Mouse (Mus musculus) kidney, adult 2 months (tissue): ENCODE results near the gene Fut8. TPM values are rescaled to one million over a fixed set of nuclear protein-coding genes. Genes with fewer than 3 reads are reported as not detected.

Source experiments
- DNase-seq: peaks from one replicate; pipeline ENCODE4 v3.0.0; 2021
- H3K27ac ChIP-seq: fragments of 200-500 bp; 2 replicates; pipeline ENCODE4 v1.5.1; 2012; ENCODE audit warnings: low read depth, low read length, control low read depth, inconsistent platforms; ENCODE audit not compliant: insufficient read depth
- H3K27me3 ChIP-seq: fragments of 200-500 bp; replicated peaks from 2 replicates; pipeline ENCODE4 v1.6.1; 2012; ENCODE audit warnings: mild to moderate bottlenecking, moderate library complexity, low read length, inconsistent platforms; ENCODE audit not compliant: control insufficient read depth, insufficient read depth
- H3K36me3 ChIP-seq: fragments of 200-500 bp; 2 replicates; pipeline ENCODE4 v1.6.1; 2012; ENCODE audit warnings: mild to moderate bottlenecking, moderate library complexity, low read length, inconsistent platforms; ENCODE audit not compliant: control insufficient read depth, insufficient read depth
- H3K4me1 ChIP-seq: fragments of 200-500 bp; 2 replicates; pipeline ENCODE4 v1.6.1; 2011; ENCODE audit warnings: low read length; ENCODE audit not compliant: control insufficient read depth, insufficient read depth
- H3K4me3 ChIP-seq: fragments of 200-500 bp; 2 replicates; pipeline ENCODE4 v1.5.1; 2011; ENCODE audit warnings: mild to moderate bottlenecking, low read depth, low read length, control low read depth; ENCODE audit not compliant: insufficient read depth
- CTCF ChIP-seq: fragments of 200-500 bp; conservative IDR thresholded peaks from 2 replicates; pipeline ENCODE4 v1.5.1; 2011; ENCODE audit warnings: low read depth, mild to moderate bottlenecking, control low read depth, low read length, moderate library complexity, mixed read lengths; ENCODE audit not compliant: insufficient read depth, insufficient read length
- POLR2A ChIP-seq: fragments of 200-500 bp; IDR thresholded peaks from one replicate; pipeline ENCODE4 v1.6.1; 2011; ENCODE audit warnings: low read depth, low read length, control low read depth
- WGBS: fragments of 180-500 bp; shearing (Covaris S2); methylation state at CpG from one replicate; pipeline ENCODE4 v1.1.7; 2018; 5-methylcytosine and 5-hydroxymethylcytosine counted together
- polyA plus RNA-seq: library from polyadenylated mRNA; depleted of rRNA; stranded (reverse); fragments of >200 nt; gene quantifications from 2 replicates; pipeline ENCODE4 v1.2.3, GENCODE M21; 2012

Fut8 gene
- polyA plus RNA-seq, 1 experiment, result 21.3 TPM

DNA sequence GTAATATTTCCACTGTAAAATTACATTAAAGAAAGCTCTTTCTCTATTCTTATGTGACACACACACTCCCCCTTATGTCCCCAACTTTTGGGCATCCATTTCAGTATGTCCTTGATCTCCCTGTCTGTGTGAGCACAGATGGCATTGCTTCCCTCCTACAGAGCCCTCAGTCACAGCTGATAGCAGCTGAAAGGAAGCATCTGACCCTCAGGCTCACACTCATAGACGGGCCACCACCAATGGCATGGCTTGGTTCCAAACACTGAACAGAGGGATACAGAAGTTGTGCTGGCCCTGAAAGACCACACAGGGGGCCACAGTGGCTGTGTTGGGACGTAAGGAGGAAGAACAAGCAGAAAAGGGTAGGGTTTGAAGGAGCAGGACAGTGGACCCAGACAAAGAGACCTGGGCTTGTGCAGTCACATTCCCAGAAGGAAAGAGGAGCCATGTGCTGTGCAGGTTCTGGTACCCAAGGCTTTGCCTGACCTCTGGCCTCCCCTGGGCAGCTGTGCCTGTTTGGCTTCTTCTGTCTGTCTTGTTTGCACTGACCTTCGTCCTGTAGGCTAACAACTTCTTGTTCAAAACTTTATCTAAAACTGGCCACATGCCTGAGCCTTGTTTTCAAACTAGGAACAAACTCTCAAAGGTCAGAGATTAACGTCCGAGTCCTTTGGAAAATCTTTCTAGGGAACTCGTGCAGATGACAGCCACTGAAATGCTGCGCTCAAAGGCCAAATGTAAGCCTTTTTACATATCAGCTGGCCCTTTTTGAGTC, 263.7 kb downstream of the Fut8 start:
- TF ChIP-seq POLR2A, result no peak
- no peak for TF ChIP-seq CTCF
- 31% methylated on average over 7 of the region's 7 CpGs for WGBS
- Histone ChIP-seq H3K4me3 (no peak overlapping the region), H3K27ac (peak overlapping the region; percentile 15; the same call in 1 of the 2 replicates), H3K4me1 (peaks cover 9% of the 10 kb centered on the region; the same call in 1 of the 2 replicates), H3K27me3 (no peaks in the 10 kb centered on the region), H3K36me3 (no peaks in the 10 kb centered on the region)
- peak; percentile 92 for DNase-seq

DNA sequence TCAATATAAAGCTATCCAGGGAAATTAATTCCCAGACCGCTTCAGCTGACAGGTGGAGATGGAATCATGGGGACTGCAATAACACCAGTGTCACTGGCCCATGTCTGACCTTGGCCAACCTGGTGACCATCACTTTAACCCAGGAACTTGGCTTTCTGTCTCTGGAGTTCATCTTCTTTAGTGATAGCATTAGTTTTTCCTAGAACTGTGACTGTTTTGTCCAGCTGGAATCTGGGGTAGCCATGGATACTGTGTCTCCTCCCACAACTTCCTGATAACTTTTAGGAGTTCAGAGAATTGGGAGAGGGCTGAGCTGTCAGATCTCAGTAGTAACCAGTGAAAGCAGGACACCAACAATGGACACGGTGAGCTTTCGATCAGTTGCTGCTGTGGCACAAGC, 264.3 kb downstream of the Fut8 start:
- DNase-seq, result no peak

DNA sequence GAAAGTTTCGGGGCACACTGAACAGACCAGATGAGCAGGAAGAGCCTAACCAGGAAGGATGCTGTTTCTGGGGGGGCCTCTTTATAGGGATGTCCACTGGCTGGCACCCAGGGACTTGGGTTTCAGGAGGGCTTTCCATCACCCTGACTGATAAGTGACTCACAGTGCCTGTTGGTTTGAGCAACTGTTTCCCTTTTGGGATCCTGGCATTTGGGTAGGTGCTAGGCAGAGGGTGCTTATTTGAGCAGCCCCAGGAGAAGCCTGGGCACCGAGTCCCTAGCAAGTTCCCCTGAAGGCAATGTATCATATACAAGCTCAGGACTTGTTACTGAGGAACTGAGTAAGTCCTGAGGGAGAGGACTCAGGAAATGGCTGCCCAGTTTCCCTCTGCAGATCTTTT, 267.5 kb downstream of the Fut8 start:
- H3K27me3 ChIP-seq, result no peaks in the 10 kb centered on the region
- WGBS, result 85% methylated on average over 2 of the region's 2 CpGs
- no peak for DNase-seq
- H3K27ac ChIP-seq, result no peak overlapping the region
- TF ChIP-seq POLR2A (no peak), CTCF (no peak)
- H3K36me3 ChIP-seq, result no peaks in the 10 kb centered on the region
- H3K4me1 ChIP-seq, result peaks cover 9% of the 10 kb centered on the region; the same call in 1 of the 2 replicates
- no peak overlapping the region for H3K4me3 ChIP-seq

More for the DNA sequence above, 264.3 kb downstream of the Fut8 start:
- H3K27ac ChIP-seq, result peak overlapping the region; percentile 15; the same call in 1 of the 2 replicates
- no peaks in the 10 kb centered on the region for H3K36me3 ChIP-seq
- no peaks in the 10 kb centered on the region for H3K27me3 ChIP-seq
- TF ChIP-seq CTCF (no peak), POLR2A (no peak)
- peaks cover 9% of the 10 kb centered on the region; the same call in 1 of the 2 replicates for H3K4me1 ChIP-seq
- no peak overlapping the region for H3K4me3 ChIP-seq
- WGBS, result 70% methylated on average over 3 of the region's 3 CpGs

DNA sequence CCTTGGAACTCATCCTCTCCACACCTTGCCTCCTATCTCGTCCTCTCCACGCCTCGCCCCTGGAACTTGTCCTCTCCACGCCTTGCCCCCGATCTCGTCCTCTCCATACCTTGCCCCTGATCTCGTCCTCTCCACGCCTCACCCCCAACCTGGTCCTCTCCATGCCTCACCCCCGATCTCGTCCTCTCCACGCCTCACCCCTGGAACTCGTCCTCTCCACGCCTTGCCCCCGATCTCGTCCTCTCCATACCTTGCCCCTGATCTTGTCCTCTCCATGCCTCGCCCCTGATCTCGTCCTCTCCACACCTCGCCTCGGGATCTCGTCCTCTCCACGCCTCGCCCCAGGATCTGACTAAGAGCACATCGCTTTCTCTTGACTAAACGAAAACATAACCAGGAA, 269.8 kb downstream of the Fut8 start:
- Histone ChIP-seq H3K4me3 (no peak overlapping the region), H3K4me1 (no peaks in the 10 kb centered on the region), H3K36me3 (no peaks in the 10 kb centered on the region), H3K27ac (no peak overlapping the region), H3K27me3 (no peaks in the 10 kb centered on the region)
- DNase-seq, result no peak
- TF ChIP-seq POLR2A (no peak), CTCF (no peak)
- 90% methylated on average over 24 of the region's 24 CpGs for WGBS

DNA sequence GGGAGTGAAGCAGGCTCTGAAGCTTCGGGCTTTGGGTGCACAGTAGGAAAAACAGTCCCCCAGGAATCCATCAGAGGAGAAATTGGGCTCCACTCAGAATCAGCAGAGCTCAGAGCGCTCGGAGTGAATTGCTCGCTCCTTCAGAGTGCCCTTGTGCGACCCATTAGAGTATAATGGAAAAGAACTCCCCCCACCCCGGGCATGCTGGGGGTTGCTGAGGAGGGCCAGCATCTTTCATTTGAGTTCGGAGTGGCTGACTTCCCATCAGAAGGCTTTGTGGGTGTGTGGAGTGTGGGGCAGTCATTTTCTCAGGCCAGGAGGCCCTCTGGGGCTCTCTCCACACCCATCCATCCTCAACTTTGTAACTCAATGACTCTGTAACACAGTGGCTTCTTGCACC, 272.8 kb downstream of the Fut8 start:
- Histone ChIP-seq H3K4me3 (no peak overlapping the region), H3K27ac (no peak overlapping the region), H3K4me1 (no peaks in the 10 kb centered on the region), H3K36me3 (no peaks in the 10 kb centered on the region), H3K27me3 (no peaks in the 10 kb centered on the region)
- DNase-seq, result no peak
- 84% methylated on average over 7 of the region's 7 CpGs for WGBS
- TF ChIP-seq POLR2A, result no peak
- TF ChIP-seq CTCF, result no peak

DNA sequence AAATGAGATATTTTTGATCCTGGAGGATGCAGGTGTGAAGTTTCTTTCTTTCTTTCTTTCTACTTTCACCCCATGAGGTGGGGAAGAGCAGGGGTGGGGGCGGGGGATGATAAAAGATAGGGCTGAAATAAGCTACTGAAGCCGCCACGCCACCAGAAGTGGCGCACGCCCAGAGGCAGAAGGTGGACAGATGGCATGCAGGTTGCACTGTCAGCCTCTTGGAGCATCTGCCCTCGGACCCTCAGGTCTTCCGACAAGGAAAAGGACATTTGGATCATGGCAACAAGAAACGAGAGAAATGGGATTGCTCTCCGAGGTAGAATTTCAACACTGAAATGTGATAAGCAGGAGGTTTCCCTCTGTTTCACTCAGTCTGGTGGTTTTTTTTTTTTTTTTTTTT, 273.3 kb downstream of the Fut8 start:
- no peak for DNase-seq
- no peaks in the 10 kb centered on the region for H3K27me3 ChIP-seq
- no peaks in the 10 kb centered on the region for H3K4me1 ChIP-seq
- H3K36me3 ChIP-seq, result no peaks in the 10 kb centered on the region
- WGBS, result 48% methylated on average over 9 of the region's 9 CpGs
- H3K27ac ChIP-seq, result no peak overlapping the region
- H3K4me3 ChIP-seq, result no peak overlapping the region
- TF ChIP-seq CTCF (no peak), POLR2A (no peak)

DNA sequence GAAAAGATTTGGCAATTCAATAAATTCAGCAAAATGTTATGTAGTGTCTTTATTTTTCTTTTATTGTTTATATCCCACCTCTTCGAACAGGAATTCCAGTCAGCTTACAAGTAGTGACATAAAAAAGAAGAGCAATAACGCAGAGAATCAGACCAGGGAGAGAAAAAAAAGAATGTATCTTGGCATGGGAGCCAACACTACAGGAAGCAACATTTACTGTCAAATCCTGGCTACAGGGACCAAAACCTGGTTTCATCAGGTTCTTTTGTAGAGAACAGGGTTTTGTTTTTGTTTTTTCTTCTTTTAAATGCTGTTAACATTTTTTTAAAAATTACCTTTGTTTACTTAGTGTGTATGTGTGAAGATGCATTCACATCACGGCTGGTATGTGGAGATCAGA, 273.7 kb downstream of the Fut8 start:
- 59% methylated on average over 3 of the region's 3 CpGs for WGBS
- no peak overlapping the region for H3K4me3 ChIP-seq
- H3K4me1 ChIP-seq, result no peaks in the 10 kb centered on the region
- no peaks in the 10 kb centered on the region for H3K36me3 ChIP-seq
- no peaks in the 10 kb centered on the region for H3K27me3 ChIP-seq
- TF ChIP-seq POLR2A (no peak), CTCF (no peak)
- no peak for DNase-seq
- no peak overlapping the region for H3K27ac ChIP-seq

DNA sequence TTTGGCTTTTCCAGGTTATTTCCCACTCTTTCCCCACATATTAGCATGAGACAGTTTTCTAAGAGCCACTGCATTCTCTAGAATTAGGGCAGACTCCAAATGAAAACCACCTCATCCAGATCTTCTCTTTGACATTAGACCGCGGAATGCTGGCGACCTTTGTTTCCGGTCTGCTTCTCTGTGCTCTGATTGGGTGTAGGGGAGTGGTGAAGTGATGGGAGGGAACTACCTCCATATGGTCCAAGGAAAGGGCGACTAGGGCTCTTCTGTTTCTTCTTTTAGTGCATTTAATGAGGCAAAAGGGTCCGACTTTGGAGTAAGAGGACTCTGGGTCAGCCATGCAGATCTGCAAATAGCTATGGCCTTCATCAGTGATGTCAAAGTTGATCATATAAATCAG, 278.9 kb downstream of the Fut8 start:
- Histone ChIP-seq H3K27ac (no peak overlapping the region), H3K36me3 (no peaks in the 10 kb centered on the region), H3K4me3 (no peak overlapping the region), H3K4me1 (no peaks in the 10 kb centered on the region), H3K27me3 (no peaks in the 10 kb centered on the region)
- DNase-seq, result no peak
- TF ChIP-seq POLR2A, result no peak
- TF ChIP-seq CTCF, result no peak
- 28% methylated on average over 6 of the region's 6 CpGs for WGBS
